8 mouse cellular contexts compared by ENCODE assay signal in the genomic region with DNA sequence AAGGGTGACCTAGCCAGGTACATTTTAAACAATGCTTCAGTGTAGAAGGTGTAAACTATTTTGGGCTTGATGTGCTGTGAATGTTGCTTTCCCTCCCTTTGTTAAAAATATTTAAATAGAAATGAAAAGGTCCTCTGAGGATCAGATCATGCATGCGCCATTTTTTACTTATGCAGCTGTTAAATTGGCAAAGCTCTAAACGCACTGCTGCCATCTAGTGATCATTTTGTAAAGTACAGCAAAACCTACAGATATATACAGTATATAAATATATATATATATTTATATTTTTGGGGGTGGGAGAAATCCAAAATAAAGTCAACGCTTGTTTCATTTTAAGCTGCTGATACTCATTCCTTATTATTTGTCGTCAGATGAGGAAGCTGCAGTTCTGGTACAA.
A peak's percentile ranks its signal among the peaks of the same experiment; 100 is the strongest.
DNase-seq lines count a peak whose midpoint lies in the region; ATAC-seq and TF ChIP-seq lines count a peak whose summit lies in the region.

No protein-coding gene starts in this region.

- in situ Hi-C loops in CH12.LX (cut with MboI; ENCODE audit: low pct_ligation_motif_present, low pct_unique_long_range_greater_than_20kb, low sequenced_read_pairs), result loop anchor here (10.0 kb wide), 2 partner anchors 67 to 107 kb away; a partner anchor contains a TSS

- H3K9me3 ChIP-seq in kidney, embryonic 14.5 days (ENCODE audit: control insufficient read depth, low read length), result no peaks in the 10 kb centered on the region
- H3K9me3 ChIP-seq in CH12.LX (replicated peaks; ENCODE audit: low read length), result no peaks in the 10 kb centered on the region

- no peaks in the 10 kb centered on the region for H3K36me3 ChIP-seq in kidney, adult 2 months (ENCODE audit: control insufficient read depth, insufficient read depth, low read length)
- peaks cover 6% of the 10 kb centered on the region; the same call in 1 of the 2 replicates for H3K36me3 ChIP-seq in kidney, embryonic 14.5 days (ENCODE audit: control insufficient read depth, insufficient read depth, low read length)
- peaks cover 10 to 83% of the 10 kb centered on the region in 2 experiments for H3K36me3 ChIP-seq in CH12.LX (replicated peaks in 1 of 2; ENCODE audit: control insufficient read depth in 1 of 2, insufficient read depth in 1 of 2, low read length in 1 of 2)

- TF ChIP-seq RAD21 in CH12.LX (IDR thresholded peaks at IDR 0.05; ENCODE audit: low read depth, low read length), result peak; percentile 66

- TF ChIP-seq CTCF in kidney, adult 2 months (conservative IDR thresholded peaks at IDR 0.05; ENCODE audit: insufficient read depth, insufficient read length, low read depth, low read length), result 0 out of 2 replicates have a peak, but pooled peaks have one; percentile 6
- peak in 1 of 2 experiments; percentile 67; a peak in 2 of 4 replicates for TF ChIP-seq CTCF in CH12.LX (conservative IDR thresholded peaks at IDR 0.05 in 1 of 2, IDR thresholded peaks at IDR 0.05 in 1 of 2; ENCODE audit: low read depth in 2 of 2, low read length in 2 of 2)

- dilution Hi-C loops in CH12.LX (cut with MboI; ENCODE audit: extremely low pct_ligation_motif_present, extremely low pct_unique_long_range_greater_than_20kb, low sequenced_read_pairs), result no loop called here

- TF ChIP-seq POLR2A in kidney, adult 2 months (IDR thresholded peaks at IDR 0.05; ENCODE audit: low read depth, low read length), result no peak
- TF ChIP-seq POLR2A in CH12.LX (IDR thresholded peaks at IDR 0.05; ENCODE audit: low read depth, low read length), result no peak

- no peaks in the 10 kb centered on the region for H3K79me2 ChIP-seq in CH12.LX (replicated peaks; ENCODE audit: control insufficient read depth, extremely low read depth, insufficient read depth, poor library complexity, severe bottlenecking)

- H3K4me3 ChIP-seq in kidney, adult 2 months (ENCODE audit: insufficient read depth, low read depth, low read length), result no peak overlapping the region
- H3K4me3 ChIP-seq in kidney, embryonic 14.5 days (ENCODE audit: low read length), result no peak overlapping the region
- H3K4me3 ChIP-seq in CH12.LX (replicated peaks in 1 of 3; ENCODE audit: low read depth in 2 of 3, low read length in 2 of 3, poor library complexity in 1 of 3), result no peak overlapping the region

- H3K27me3 ChIP-seq in kidney, adult 2 months (replicated peaks; ENCODE audit: control insufficient read depth, insufficient read depth, low read length), result no peaks in the 10 kb centered on the region
- H3K27me3 ChIP-seq in kidney, embryonic 14.5 days (ENCODE audit: control insufficient read depth, insufficient read depth, low read length), result no peaks in the 10 kb centered on the region
- no peaks in the 10 kb centered on the region for H3K27me3 ChIP-seq in CH12.LX (replicated peaks)

- DNase-seq in kidney, adult 2 months, result peak; percentile 60
- DNase-seq in 416B (ENCODE audit: low read depth) (peak; percentile 82), CH12.LX (ENCODE audit: extremely low read depth) (peak; percentile 60)
- DNase-seq in embryo, embryonic 10 days (ENCODE audit: low spot score), result peak; percentile 81
- no peak for DNase-seq in yolk sac, embryonic 10.5 days (ENCODE audit: low spot score)

- WGBS in kidney, adult 2 months, result 54% methylated on average over 4 of the region's 4 CpGs
- WGBS in kidney, embryonic 14.5 days, result 60% methylated on average over 4 of the region's 4 CpGs

- no peak for TF ChIP-seq EP300 in CH12.LX (IDR thresholded peaks at IDR 0.05; ENCODE audit: low read length)

- no peak for ATAC-seq in kidney, embryonic 14.5 days (ENCODE audit: low FRiP score, low TSS enrichment)
- peak; percentile 64; the same call in 1 of the 2 replicates for ATAC-seq in megakaryocyte, adult 5-6 weeks (ENCODE audit: poor library complexity, severe bottlenecking)
- no peak for ATAC-seq in frontal cortex, adult (ENCODE audit: low TSS enrichment)

- no peak overlapping the region for H3K4me2 ChIP-seq in kidney, embryonic 14.5 days (replicated peaks; ENCODE audit: low read depth, low read length)
- H3K4me2 ChIP-seq in CH12.LX (ENCODE audit: insufficient read depth, low read depth, poor library complexity, severe bottlenecking), result no peak overlapping the region

- no peak overlapping the region for H3K9ac ChIP-seq in kidney, embryonic 14.5 days (ENCODE audit: low read depth, low read length)
- no peak overlapping the region for H3K9ac ChIP-seq in CH12.LX (ENCODE audit: insufficient read depth, low read depth)

- no peak overlapping the region for H3K27ac ChIP-seq in kidney, adult 2 months (ENCODE audit: insufficient read depth, low read depth, low read length)
- H3K27ac ChIP-seq in kidney, embryonic 14.5 days (ENCODE audit: low read depth, low read length), result no peak overlapping the region
- H3K27ac ChIP-seq in CH12.LX (ENCODE audit: insufficient read depth, low read depth), result no peak overlapping the region

- H3K4me1 ChIP-seq in kidney, adult 2 months (ENCODE audit: control insufficient read depth, insufficient read depth, low read length), result peaks cover 11% of the 10 kb centered on the region
- H3K4me1 ChIP-seq in kidney, embryonic 14.5 days (ENCODE audit: control insufficient read depth, insufficient read depth, low read length), result no peaks in the 10 kb centered on the region
- H3K4me1 ChIP-seq in CH12.LX (ENCODE audit: control insufficient read depth in 1 of 2, insufficient read depth in 2 of 2), result no peaks in the 10 kb centered on the region; a peak in 1 of 4 replicates

TF ChIP-seq in CH12.LX, 34 proteins besides CTCF, POLR2A, EP300 and RAD21:
- TF ChIP-seq SMC3 (IDR thresholded peaks at IDR 0.05; ENCODE audit: low read depth, low read length), result peak; percentile 44; the same call in 1 of the 2 replicates
- no peak for TF ChIP-seq MAFK (IDR thresholded peaks at IDR 0.05; ENCODE audit: insufficient replicate concordance, low read length)
